Mouse (Mus musculus) small intestine, adult 2 months (tissue): ENCODE measurements around the gene Cnr2.

Source experiments
- CTCF ChIP-seq: fragments of 200-500 bp; IDR thresholded peaks from 2 replicates; pipeline ENCODE4 v1.5.1; 2012; ENCODE audit warnings: low read depth, mild to moderate bottlenecking, control low read depth, inconsistent platforms, low read length, moderate library complexity, mixed read lengths; ENCODE audit not compliant: insufficient replicate concordance, insufficient read length; ENCODE audit errors: extremely low read depth
- POLR2A ChIP-seq: fragments of 200-500 bp; IDR thresholded peaks from 2 replicates; pipeline ENCODE4 v1.6.1; 2012; ENCODE audit warnings: low read depth, mild to moderate bottlenecking, control low read depth, inconsistent platforms, low read length, moderate library complexity

- TF ChIP-seq CTCF: no peak
- TF ChIP-seq POLR2A: no peak
Observed at GRCm38 (mm10) chr4:135962198-135962597, 67.0 kb downstream of the Cnr2 start.
